Mouse (Mus musculus) brain, embryonic 14.5 days (tissue): ENCODE results near the gene Stard10. TPM values are rescaled to one million over a fixed set of nuclear protein-coding genes. Genes with fewer than 3 reads are reported as not detected.

ENCODE experiments used
- DNase-seq: peaks from one replicate; pipeline ENCODE4 v3.0.0-alpha.2; 2011; ENCODE audit warnings: low read depth
- CTCF ChIP-seq: fragments of 200-500 bp; IDR thresholded peaks from 2 replicates; pipeline ENCODE4 v1.5.1; 2012; ENCODE audit warnings: inconsistent platforms, mild to moderate bottlenecking, moderate library complexity, borderline replicate concordance; ENCODE audit not compliant: insufficient read depth, insufficient read length; ENCODE audit errors: extremely low read depth
- POLR2A ChIP-seq: fragments of 200-500 bp; IDR thresholded peaks from 2 replicates; pipeline ENCODE4 v1.6.1; 2012; ENCODE audit warnings: mild to moderate bottlenecking, inconsistent platforms, borderline replicate concordance; ENCODE audit not compliant: poor library complexity, insufficient read depth, insufficient read length, severe bottlenecking; ENCODE audit errors: extremely low read depth
- polyA plus RNA-seq: library from polyadenylated mRNA; depleted of rRNA; stranded (reverse); fragments of >200 nt; gene quantifications from 2 replicates; pipeline ENCODE4 v1.2.3, GENCODE M21; 2012; rRNA removed

The Stard10 gene
- polyA plus RNA-seq, 1 experiment, result 17.9 TPM

- no peak for DNase-seq
These were observed 75.1 kb downstream of the Stard10 start for GRCm38 (mm10) chr7:101391909-101392479.

GRCm38 (mm10) chr7:101393015-101393414 lies 76.1 kb downstream of the Stard10 start:
- TF ChIP-seq POLR2A (no peak), CTCF (no peak)
- DNase-seq, result no peak

More at GRCm38 (mm10) chr7:101391909-101392479, 75.1 kb downstream of the Stard10 start:
- TF ChIP-seq POLR2A (no peak), CTCF (no peak)

DNA sequence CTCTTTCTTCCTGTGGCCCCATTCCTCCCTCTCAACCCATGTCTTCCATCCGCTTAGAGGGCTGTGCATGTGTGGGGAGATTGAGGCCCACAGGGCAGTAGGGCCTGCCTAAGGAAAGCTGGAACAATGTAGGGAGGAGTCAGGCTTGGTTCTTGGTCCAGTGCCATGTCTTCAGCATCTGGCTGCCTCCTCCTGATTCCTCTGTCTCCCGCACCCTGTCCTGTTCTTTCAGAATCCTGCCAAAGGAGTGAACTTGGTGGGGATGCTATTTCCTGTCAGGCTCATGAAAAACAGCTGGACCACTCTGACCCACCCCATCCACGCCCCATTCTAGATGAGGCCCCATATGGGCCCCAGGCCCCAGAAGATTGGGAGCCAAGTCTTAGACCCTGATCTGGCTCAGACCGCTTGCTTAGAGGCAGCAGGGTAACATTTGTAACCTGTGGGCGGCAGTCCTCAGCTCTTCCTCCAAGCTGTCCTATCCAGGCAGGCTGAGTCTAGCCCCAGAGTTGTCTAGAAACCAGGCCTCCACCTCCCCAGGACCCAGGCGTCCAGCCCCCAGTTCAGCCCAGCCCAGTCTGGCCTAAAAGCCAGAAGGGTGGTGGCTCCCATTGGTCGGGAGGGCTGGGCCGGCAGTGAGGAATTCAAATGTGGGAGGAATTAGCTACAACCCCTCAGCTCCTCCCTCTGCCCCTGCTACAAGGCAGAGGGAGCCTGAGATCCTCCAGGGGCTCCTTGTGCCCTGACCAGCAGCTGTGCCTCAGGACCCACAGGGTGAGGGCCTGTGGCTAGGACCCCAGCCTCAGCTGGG lies 77.0 kb downstream of the Stard10 start:
- TF ChIP-seq POLR2A, result no peak
- TF ChIP-seq CTCF, result no peak
- peak; percentile 26 for DNase-seq

GRCm38 (mm10) chr7:101394569-101394968 lies 77.7 kb downstream of the Stard10 start:
- TF ChIP-seq POLR2A (no peak), CTCF (no peak)
- DNase-seq, result no peak

- no peak for DNase-seq
- no peak for TF ChIP-seq CTCF
- TF ChIP-seq POLR2A, result no peak
These were observed 78.6 kb downstream of the Stard10 start for GRCm38 (mm10) chr7:101395471-101395870.

Other genes starting within 250 kb of the Stard10 start
- gene Fchsd2, start 224.2 kb upstream of the Stard10 start, polyA plus RNA-seq, result 40.7 and 54.0 TPM in 2 replicates
- 21.6 and 29.6 TPM in 2 replicates for gene Atg16l2, start 14.8 kb upstream of the Stard10 start, polyA plus RNA-seq
- 13.1 and 17.1 TPM in 2 replicates for gene Arap1, start 31.0 kb downstream of the Stard10 start, polyA plus RNA-seq
- gene Gm45837, start 93.8 kb downstream of the Stard10 start, polyA plus RNA-seq, result 0.37 and 0.79 TPM in 2 replicates
- 19.4 and 25.1 TPM in 2 replicates for gene Pde2a, start 104.6 kb downstream of the Stard10 start, polyA plus RNA-seq